Mouse (Mus musculus) lung, adult 2 months (tissue): Measurements from ENCODE around the gene Kctd21.

Source experiments
- CTCF ChIP-seq: fragments of 200-500 bp; IDR thresholded peaks from 2 replicates; pipeline ENCODE4 v1.5.1; 2011; ENCODE audit warnings: mild to moderate bottlenecking, low read length, control low read depth; ENCODE audit not compliant: insufficient read depth
- POLR2A ChIP-seq: fragments of 200-500 bp; IDR thresholded peaks from 2 replicates; pipeline ENCODE4 v1.6.1; 2011; ENCODE audit warnings: low read depth, mild to moderate bottlenecking, control low read depth, low read length, borderline replicate concordance; ENCODE audit errors: extremely low read depth

GRCm38 (mm10) chr7:97355068-97355841, 23.1 kb downstream of the Kctd21 start:
- TF ChIP-seq CTCF (no peak), POLR2A (peak; percentile 40; the same call in 1 of the 2 replicates)
